Mouse (Mus musculus): Measurements from ENCODE around the gene Tspan5. TPM values are rescaled to one million over a fixed set of nuclear protein-coding genes. Genes with fewer than 3 reads are reported as not detected.
A peak's percentile ranks its signal among the peaks of the same experiment; 100 is the strongest.

The Tspan5 gene
- total and polyA plus RNA-seq, 3 experiments = 28.1 to 35.1 TPM; not detected in 1

- no peak overlapping the region for H3K9ac ChIP-seq (ENCODE audit: control insufficient read depth, low read depth, low read length, poor library complexity, severe bottlenecking)
- H3K4me1 ChIP-seq (ENCODE audit: control insufficient read depth in 1 of 2, insufficient read depth in 2 of 2, low read length in 2 of 2) = peaks cover 0 to 4% of the 10 kb centered on the region in 2 experiments; a peak in 2 of 4 replicates
- H3K4me3 ChIP-seq (ENCODE audit: control insufficient read depth in 1 of 2, insufficient read depth in 1 of 2, low read depth in 2 of 2, low read length in 2 of 2) = no peak overlapping the region
- H3K27ac ChIP-seq (ENCODE audit: control insufficient read depth, low read depth, low read length) = no peak overlapping the region
- peaks cover 0 to 2% of the 10 kb centered on the region in 2 experiments; a peak in 1 of 4 replicates for H3K27me3 ChIP-seq (ENCODE audit: control insufficient read depth in 1 of 2, insufficient read depth in 2 of 2, low read length in 2 of 2)
- DNase-seq (ENCODE audit: low read depth, low spot score) = peak; percentile 39
- no peaks in the 10 kb centered on the region for H3K36me3 ChIP-seq (ENCODE audit: control insufficient read depth in 1 of 2, insufficient read depth in 2 of 2, low read length in 2 of 2)
- H3K9me3 ChIP-seq (replicated peaks; ENCODE audit: insufficient read depth, low read length) = no peaks in the 10 kb centered on the region
- no peaks in the 10 kb centered on the region for H3K79me2 ChIP-seq (ENCODE audit: control insufficient read depth, insufficient read depth, low read length, poor library complexity)
- TF ChIP-seq MXI1 (IDR thresholded peaks at IDR 0.05; ENCODE audit: low read depth, low read length) (no peak), EP300 (IDR thresholded peaks at IDR 0.05; ENCODE audit: low read depth in 1 of 2, low read length in 2 of 2) (0 out of 4 replicates have a peak, but pooled peaks of 1 of the 2 experiments have one; percentile 5), KAT2A (conservative IDR thresholded peaks at IDR 0.05; ENCODE audit: low read depth, low read length) (no peak)
Measured at GRCm38 (mm10) chr3:138712452-138713140, 29.4 kb upstream of the Tspan5 start.

GRCm38 (mm10) chr3:138713141-138713540 lies 28.9 kb upstream of the Tspan5 start:
- Histone ChIP-seq H3K4me1 (ENCODE audit: control insufficient read depth in 1 of 2, insufficient read depth in 2 of 2, low read length in 2 of 2) (peaks cover 0 to 4% of the 10 kb centered on the region in 2 experiments; a peak in 2 of 4 replicates), H3K9me3 (replicated peaks; ENCODE audit: insufficient read depth, low read length) (no peaks in the 10 kb centered on the region), H3K79me2 (ENCODE audit: control insufficient read depth, insufficient read depth, low read length, poor library complexity) (no peaks in the 10 kb centered on the region), H3K4me3 (ENCODE audit: control insufficient read depth in 1 of 2, insufficient read depth in 1 of 2, low read depth in 2 of 2, low read length in 2 of 2) (no peak overlapping the region), H3K9ac (ENCODE audit: control insufficient read depth, low read depth, low read length, poor library complexity, severe bottlenecking) (no peak overlapping the region), H3K36me3 (ENCODE audit: control insufficient read depth in 1 of 2, insufficient read depth in 2 of 2, low read length in 2 of 2) (no peaks in the 10 kb centered on the region), H3K27ac (ENCODE audit: control insufficient read depth, low read depth, low read length) (no peak overlapping the region), H3K27me3 (ENCODE audit: control insufficient read depth in 1 of 2, insufficient read depth in 2 of 2, low read length in 2 of 2) (peaks cover 0 to 2% of the 10 kb centered on the region in 2 experiments; a peak in 1 of 4 replicates)
- TF ChIP-seq MYC (IDR thresholded peaks at IDR 0.05; ENCODE audit: low read depth, low read length) (no peak), RCOR1 (IDR thresholded peaks at IDR 0.05; ENCODE audit: low read depth, low read length) (no peak), CTCF (IDR thresholded peaks at IDR 0.05 in 2 of 3, conservative IDR thresholded peaks at IDR 0.05 in 1 of 3; ENCODE audit: control insufficient read depth in 1 of 3, insufficient read depth in 1 of 3, low read depth in 2 of 3, low read length in 3 of 3, poor library complexity in 1 of 3, severe bottlenecking in 1 of 3) (peak in 1 of 3 experiments; percentile 20; a peak in 1 of 6 replicates)
- peak; percentile 12 for DNase-seq (ENCODE audit: low read depth, low spot score)

GRCm38 (mm10) chr3:138714788-138715187 lies 27.2 kb upstream of the Tspan5 start:
- no peaks in the 10 kb centered on the region for H3K36me3 ChIP-seq (ENCODE audit: control insufficient read depth in 1 of 2, insufficient read depth in 2 of 2, low read length in 2 of 2)
- TF ChIP-seq TCF12 (IDR thresholded peaks at IDR 0.05; ENCODE audit: low read depth, low read length) = no peak
- no peak for TF ChIP-seq EP300 (IDR thresholded peaks at IDR 0.05; ENCODE audit: low read depth in 1 of 2, low read length in 2 of 2)
- TF ChIP-seq HCFC1 (IDR thresholded peaks at IDR 0.05; ENCODE audit: low read depth, low read length) = no peak
- no peak for TF ChIP-seq SIN3A (IDR thresholded peaks at IDR 0.05; ENCODE audit: low read length)
- no peak for TF ChIP-seq ETS1 (IDR thresholded peaks at IDR 0.05; ENCODE audit: low read depth, low read length)
- no peak for TF ChIP-seq ZMIZ1 (IDR thresholded peaks at IDR 0.05; ENCODE audit: low read depth, low read length)
- TF ChIP-seq CHD2 (IDR thresholded peaks at IDR 0.05; ENCODE audit: low read length) = no peak
- no peak for DNase-seq (ENCODE audit: low read depth, low spot score)

More at GRCm38 (mm10) chr3:138714788-138715187, 27.2 kb upstream of the Tspan5 start:
- Histone ChIP-seq H3K4me1 (ENCODE audit: control insufficient read depth in 1 of 2, insufficient read depth in 2 of 2, low read length in 2 of 2) (peaks cover 0 to 4% of the 10 kb centered on the region in 2 experiments; a peak in 2 of 4 replicates), H3K9ac (ENCODE audit: control insufficient read depth, low read depth, low read length, poor library complexity, severe bottlenecking) (no peak overlapping the region), H3K9me3 (replicated peaks; ENCODE audit: insufficient read depth, low read length) (no peaks in the 10 kb centered on the region), H3K27ac (ENCODE audit: control insufficient read depth, low read depth, low read length) (no peak overlapping the region), H3K27me3 (ENCODE audit: control insufficient read depth in 1 of 2, insufficient read depth in 2 of 2, low read length in 2 of 2) (peaks cover 0 to 2% of the 10 kb centered on the region in 2 experiments; a peak in 1 of 4 replicates), H3K4me3 (ENCODE audit: control insufficient read depth in 1 of 2, insufficient read depth in 1 of 2, low read depth in 2 of 2, low read length in 2 of 2) (no peak overlapping the region), H3K79me2 (ENCODE audit: control insufficient read depth, insufficient read depth, low read length, poor library complexity) (no peaks in the 10 kb centered on the region)

Measured in MEL (cell line).